Mouse (Mus musculus): ENCODE data around the gene Abca4. TPM values are rescaled to one million over a fixed set of nuclear protein-coding genes. Genes with fewer than 3 reads are reported as not detected.

Abca4 gene
- polyA plus RNA-seq, 1 experiment from 2014 or later: 3.1 TPM

GRCm38 (mm10) chr3:122090338-122090737 lies 46.1 kb downstream of the Abca4 start:
- Histone ChIP-seq H3K9ac (no peak overlapping the region), H3K27me3 (peaks cover 41% of the 10 kb centered on the region), H3K4me1 (replicated peaks) (peaks cover 5% of the 10 kb centered on the region), H3K9me3 (no peaks in the 10 kb centered on the region), H3K4me3 (no peak overlapping the region), H3K36me3 (no peaks in the 10 kb centered on the region), H3K27ac (no peak overlapping the region), H3K4me2 (no peak overlapping the region)
- 81% methylated on average over 6 of the region's 6 CpGs for WGBS
- no peak for ATAC-seq (ENCODE audit: low FRiP score)

GRCm38 (mm10) chr3:122099713-122100112 lies 55.5 kb downstream of the Abca4 start:
- 83% methylated on average over 5 of the region's 5 CpGs for WGBS
- Histone ChIP-seq H3K4me1 (replicated peaks) (peaks cover 5% of the 10 kb centered on the region), H3K9ac (no peak overlapping the region), H3K27me3 (peaks cover 4% of the 10 kb centered on the region), H3K4me3 (no peak overlapping the region), H3K4me2 (no peak overlapping the region), H3K27ac (no peak overlapping the region), H3K36me3 (no peaks in the 10 kb centered on the region), H3K9me3 (no peaks in the 10 kb centered on the region)
- no peak for ATAC-seq (ENCODE audit: low FRiP score)

DNA sequence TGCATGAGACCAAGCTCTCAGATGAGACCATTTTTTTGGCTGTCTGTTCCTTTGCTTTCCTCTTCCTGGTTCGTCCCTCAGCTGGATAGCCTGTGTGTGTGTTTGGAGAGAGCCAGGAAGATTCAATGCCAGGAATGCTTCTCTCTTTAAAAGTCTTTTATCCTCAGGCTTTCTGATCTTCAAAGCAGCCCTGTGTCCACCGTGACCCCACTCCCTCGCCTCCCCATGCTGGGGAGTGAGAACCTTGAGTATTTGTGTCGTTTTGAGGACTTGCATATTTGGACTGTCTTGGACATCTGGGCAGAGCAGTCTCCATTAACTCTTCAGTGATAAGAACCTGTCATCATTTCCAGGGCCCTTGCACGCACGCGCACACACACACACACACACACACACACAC lies 57.8 kb downstream of the Abca4 start:
- Histone ChIP-seq H3K27me3 (peaks cover 4% of the 10 kb centered on the region; the same call in 1 of the 2 replicates), H3K4me1 (replicated peaks) (peaks cover 5% of the 10 kb centered on the region), H3K36me3 (no peaks in the 10 kb centered on the region), H3K27ac (no peak overlapping the region), H3K4me3 (no peak overlapping the region), H3K9me3 (no peaks in the 10 kb centered on the region), H3K9ac (no peak overlapping the region), H3K4me2 (no peak overlapping the region)
- ATAC-seq (ENCODE audit: low FRiP score): no peak
- 63% methylated on average over 7 of the region's 7 CpGs for WGBS

- ATAC-seq (ENCODE audit: low FRiP score): peak; percentile 76; the same call in 1 of the 2 replicates
- no peaks in the 10 kb centered on the region for H3K36me3 ChIP-seq
- WGBS: 33% methylated on average over 20 of the region's 20 CpGs
These were observed 59.9 kb downstream of the Abca4 start for GRCm38 (mm10) chr3:122103864-122104808.

DNA sequence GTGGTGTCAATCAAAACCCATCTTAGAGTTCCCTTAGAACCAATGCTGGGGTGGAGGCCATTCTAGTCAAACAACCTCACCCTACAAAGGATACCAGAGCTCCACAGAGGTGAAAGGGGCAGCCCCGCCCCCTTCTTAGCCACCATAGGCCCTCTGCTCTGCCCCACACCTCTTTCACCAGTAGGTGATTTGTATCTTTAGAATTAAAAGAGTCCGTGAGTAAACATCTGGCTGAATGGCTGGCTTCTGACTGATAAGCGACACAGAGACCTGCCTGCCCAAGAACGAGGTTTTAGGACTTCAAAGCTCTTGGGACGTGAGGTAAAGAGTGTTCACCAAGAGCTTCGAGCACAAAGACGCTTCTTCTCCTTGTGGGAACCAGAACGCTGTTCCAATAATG lies 62.7 kb downstream of the Abca4 start:
- Histone ChIP-seq H3K9ac (no peak overlapping the region), H3K36me3 (no peaks in the 10 kb centered on the region), H3K9me3 (no peaks in the 10 kb centered on the region), H3K27me3 (peaks cover 4% of the 10 kb centered on the region; the same call in 1 of the 2 replicates), H3K4me3 (no peak overlapping the region), H3K4me2 (no peak overlapping the region), H3K27ac (no peak overlapping the region), H3K4me1 (replicated peaks) (peaks cover 12% of the 10 kb centered on the region)
- WGBS: 80% methylated on average over 8 of the region's 8 CpGs
- ATAC-seq (ENCODE audit: low FRiP score): no peak

More at GRCm38 (mm10) chr3:122103864-122104808, 59.9 kb downstream of the Abca4 start:
- peaks cover 5% of the 10 kb centered on the region; the same call in 1 of the 2 replicates for H3K4me1 ChIP-seq (replicated peaks)
- H3K9me3 ChIP-seq: no peaks in the 10 kb centered on the region
- no peak overlapping the region for H3K27ac ChIP-seq
- no peak overlapping the region for H3K4me3 ChIP-seq
- H3K27me3 ChIP-seq: peaks cover 4% of the 10 kb centered on the region; the same call in 1 of the 2 replicates
- no peak overlapping the region for H3K9ac ChIP-seq
- H3K4me2 ChIP-seq: peak overlapping the region; percentile 35

DNA sequence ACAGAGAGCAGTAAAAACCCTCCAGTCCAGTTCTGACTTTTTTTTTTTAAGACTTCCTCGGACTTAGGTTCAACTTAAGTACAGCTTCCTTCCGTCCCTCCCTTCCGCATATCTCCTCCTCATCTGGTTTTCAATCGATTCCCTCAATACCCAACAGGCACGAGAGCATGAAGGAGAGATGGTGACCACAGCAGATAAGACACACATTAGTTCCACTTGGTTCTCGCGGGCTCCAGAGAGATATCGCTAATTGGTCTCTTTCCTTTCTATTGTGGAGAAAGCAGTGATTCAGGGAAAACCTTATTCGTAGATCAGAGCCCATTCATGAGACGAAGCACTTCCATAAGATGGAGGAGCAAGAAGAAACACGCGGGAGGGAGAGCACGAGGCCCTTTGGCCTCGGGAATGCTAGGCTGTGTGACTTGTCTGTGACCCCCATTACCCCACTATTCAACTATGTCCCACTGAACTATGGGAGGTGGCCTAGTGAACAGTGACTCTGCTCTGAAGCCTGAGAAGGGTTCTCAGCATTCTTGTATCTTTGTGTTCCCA lies 63.5 kb downstream of the Abca4 start:
- Histone ChIP-seq H3K27ac (no peak overlapping the region), H3K4me1 (replicated peaks) (peaks cover 14% of the 10 kb centered on the region), H3K36me3 (no peaks in the 10 kb centered on the region), H3K9me3 (no peaks in the 10 kb centered on the region), H3K9ac (no peak overlapping the region), H3K4me3 (no peak overlapping the region), H3K4me2 (no peak overlapping the region), H3K27me3 (peaks cover 4% of the 10 kb centered on the region; the same call in 1 of the 2 replicates)
- 82% methylated on average over 14 of the region's 14 CpGs for WGBS
- no peak for ATAC-seq (ENCODE audit: low FRiP score)

DNA sequence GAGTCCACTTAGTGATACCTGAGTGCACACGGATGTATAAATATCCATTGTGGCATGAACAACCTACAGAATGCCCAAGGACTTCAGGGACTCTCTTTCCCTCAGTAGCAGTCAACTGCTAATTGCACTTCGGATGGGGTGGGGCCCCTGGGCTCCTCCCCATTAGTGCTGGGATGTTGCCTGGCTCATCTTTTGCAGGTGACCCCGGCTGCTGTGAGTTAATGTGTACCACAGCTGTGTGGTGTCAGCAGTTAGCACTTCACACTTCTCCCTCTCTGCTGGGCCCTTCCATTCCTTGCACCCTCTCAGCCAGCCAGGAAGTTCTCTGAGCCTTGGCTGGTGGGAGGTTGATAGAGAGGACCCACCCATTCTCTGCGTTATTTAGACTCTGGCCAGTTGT lies 65.2 kb downstream of the Abca4 start:
- Histone ChIP-seq H3K27me3 (no peaks in the 10 kb centered on the region), H3K36me3 (no peaks in the 10 kb centered on the region), H3K27ac (no peak overlapping the region), H3K9ac (no peak overlapping the region), H3K9me3 (no peaks in the 10 kb centered on the region), H3K4me1 (replicated peaks) (peaks cover 9% of the 10 kb centered on the region; the same call in 1 of the 2 replicates), H3K4me2 (no peak overlapping the region), H3K4me3 (no peak overlapping the region)
- no peak for ATAC-seq (ENCODE audit: low FRiP score)
- WGBS: 80% methylated on average over 4 of the region's 4 CpGs

GRCm38 (mm10) chr3:122111141-122111981 lies 67.1 kb downstream of the Abca4 start:
- H3K27ac ChIP-seq: no peak overlapping the region
- no peak for ATAC-seq (ENCODE audit: low FRiP score)
- no peak overlapping the region for H3K9ac ChIP-seq
- H3K9me3 ChIP-seq: no peaks in the 10 kb centered on the region
- 46% methylated on average over 9 of the region's 9 CpGs for WGBS
- no peaks in the 10 kb centered on the region for H3K36me3 ChIP-seq
- H3K4me3 ChIP-seq: no peak overlapping the region
- peaks cover 9% of the 10 kb centered on the region; the same call in 1 of the 2 replicates for H3K4me1 ChIP-seq (replicated peaks)
- no peak overlapping the region for H3K4me2 ChIP-seq
- H3K27me3 ChIP-seq: no peaks in the 10 kb centered on the region

DNA sequence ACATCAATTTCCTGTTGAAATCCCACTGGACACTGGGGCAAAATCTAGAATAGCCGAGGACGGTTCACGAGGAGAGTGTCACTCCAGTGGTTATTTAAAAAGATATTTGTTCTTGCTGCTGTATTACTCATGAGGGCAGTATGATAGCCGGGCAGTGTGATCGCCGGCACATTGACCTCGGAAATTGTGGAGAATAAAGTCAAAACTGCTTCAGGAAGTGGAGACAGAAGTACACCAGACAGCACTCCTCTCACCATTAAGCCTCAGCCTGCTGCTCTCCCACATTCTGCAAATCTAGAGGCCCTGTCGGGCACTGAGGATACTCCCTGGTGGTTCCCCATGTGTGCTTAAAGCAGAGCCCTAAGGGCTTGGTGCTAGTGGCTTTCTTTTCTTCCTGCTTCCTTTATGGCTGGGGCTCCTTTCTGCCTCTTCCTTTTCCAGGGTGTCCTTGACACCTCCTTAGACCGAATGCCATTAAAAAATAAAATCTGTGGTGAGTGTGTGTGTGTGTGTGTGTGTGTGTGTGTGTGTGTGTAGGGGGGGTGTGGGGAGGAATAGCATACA lies 74.5 kb downstream of the Abca4 start:
- Histone ChIP-seq H3K27ac (no peak overlapping the region), H3K4me2 (no peak overlapping the region), H3K9ac (no peak overlapping the region), H3K4me3 (no peak overlapping the region), H3K36me3 (no peaks in the 10 kb centered on the region), H3K4me1 (replicated peaks) (peaks cover 6% of the 10 kb centered on the region; the same call in 1 of the 2 replicates), H3K27me3 (no peaks in the 10 kb centered on the region), H3K9me3 (no peaks in the 10 kb centered on the region)
- 71% methylated on average over 9 of the region's 9 CpGs for WGBS
- ATAC-seq (ENCODE audit: low FRiP score): no peak

DNA sequence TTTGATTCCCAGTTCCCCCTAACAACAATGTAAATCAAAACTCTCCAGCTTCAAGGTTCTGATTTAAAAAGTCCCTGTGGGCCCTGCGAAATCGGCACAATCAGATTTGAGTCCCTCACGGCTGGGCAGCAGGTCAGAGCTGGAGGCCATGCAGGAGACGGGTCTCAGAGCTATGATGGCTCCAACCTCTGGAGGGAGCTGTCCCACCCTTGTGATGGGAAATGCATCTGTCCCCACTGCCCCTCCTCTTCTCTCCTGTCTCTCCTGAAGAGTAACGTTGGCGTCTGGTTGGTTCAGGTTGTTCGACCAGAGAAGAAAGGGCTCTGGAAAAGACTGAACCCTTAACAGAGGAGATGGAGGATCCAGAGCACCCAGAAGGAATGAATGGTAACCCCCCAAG lies 75.5 kb downstream of the Abca4 start:
- ATAC-seq (ENCODE audit: low FRiP score): no peak
- peaks cover 6% of the 10 kb centered on the region; the same call in 1 of the 2 replicates for H3K4me1 ChIP-seq (replicated peaks)
- 75% methylated on average over 7 of the region's 7 CpGs for WGBS
- no peak overlapping the region; the same call in 1 of the 2 replicates for H3K27ac ChIP-seq
- H3K27me3 ChIP-seq: no peaks in the 10 kb centered on the region
- H3K9ac ChIP-seq: no peak overlapping the region
- no peaks in the 10 kb centered on the region for H3K9me3 ChIP-seq
- H3K4me3 ChIP-seq: no peak overlapping the region
- H3K4me2 ChIP-seq: no peak overlapping the region
- H3K36me3 ChIP-seq: no peaks in the 10 kb centered on the region

- H3K4me1 ChIP-seq (replicated peaks): peaks cover 6% of the 10 kb centered on the region; the same call in 1 of the 2 replicates
- H3K27ac ChIP-seq: no peak overlapping the region; the same call in 1 of the 2 replicates
- H3K9ac ChIP-seq: no peak overlapping the region
- H3K4me2 ChIP-seq: no peak overlapping the region
- no peak overlapping the region for H3K4me3 ChIP-seq
- no peaks in the 10 kb centered on the region for H3K36me3 ChIP-seq
- H3K27me3 ChIP-seq: no peaks in the 10 kb centered on the region
- 83% methylated on average over 7 of the region's 7 CpGs for WGBS
- H3K9me3 ChIP-seq: no peaks in the 10 kb centered on the region
- ATAC-seq (ENCODE audit: low FRiP score): no peak
These were observed 76.0 kb downstream of the Abca4 start for GRCm38 (mm10) chr3:122120217-122120616.
